Mouse (Mus musculus) cerebellum, postnatal 14 days (tissue): ENCODE measurements around the gene Mbd6.
"Not testable (repeated sequence)": the region's sequence is repeated elsewhere in the genome, so short reads cannot be mapped to it uniquely, and the experiment has no call there.

Source experiments
- DNase-seq, 2 experiments: peaks; one replicate each; pipeline ENCODE4 v3.0.0; 2021; ENCODE audit warnings: mixed read lengths in 2 of 2

Mbd6 gene

DNA sequence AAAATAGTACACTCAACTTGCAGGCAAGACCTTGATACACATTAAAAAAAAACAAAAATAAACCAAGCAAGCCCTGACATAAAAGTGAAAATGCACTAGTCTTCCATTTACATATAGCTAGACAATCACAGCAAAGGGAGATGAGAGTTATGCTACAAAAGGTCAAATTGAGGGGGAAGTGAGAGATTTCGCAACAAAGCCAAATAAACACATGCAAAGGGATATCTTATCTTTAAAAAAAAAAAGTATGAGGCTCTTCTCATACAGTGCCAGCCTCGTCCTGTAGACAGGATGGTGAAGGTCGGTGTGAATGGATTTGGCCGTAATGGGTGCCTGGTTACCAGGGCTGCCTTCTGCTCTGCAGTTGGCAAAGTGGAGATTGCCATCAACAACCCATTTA is 24.0 kb upstream of the Mbd6 start:
- DNase-seq = no peak

DNA sequence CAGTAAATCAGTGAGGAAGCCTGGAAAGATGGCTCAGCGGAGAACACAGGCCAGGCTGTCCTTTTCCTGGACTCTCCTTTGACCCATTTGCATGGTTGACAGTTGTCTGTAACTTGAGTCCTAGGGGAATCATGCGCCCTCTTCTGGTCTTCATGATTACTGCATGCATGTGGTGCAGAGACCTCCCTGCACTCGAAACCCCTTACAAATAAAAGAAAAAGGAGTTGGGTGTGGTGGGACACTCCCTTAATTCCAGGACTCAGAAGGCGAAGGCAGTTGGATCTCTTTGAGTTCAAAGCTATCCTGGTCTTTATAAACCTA is 23.5 kb upstream of the Mbd6 start:
- DNase-seq = peak; percentile 91

DNA sequence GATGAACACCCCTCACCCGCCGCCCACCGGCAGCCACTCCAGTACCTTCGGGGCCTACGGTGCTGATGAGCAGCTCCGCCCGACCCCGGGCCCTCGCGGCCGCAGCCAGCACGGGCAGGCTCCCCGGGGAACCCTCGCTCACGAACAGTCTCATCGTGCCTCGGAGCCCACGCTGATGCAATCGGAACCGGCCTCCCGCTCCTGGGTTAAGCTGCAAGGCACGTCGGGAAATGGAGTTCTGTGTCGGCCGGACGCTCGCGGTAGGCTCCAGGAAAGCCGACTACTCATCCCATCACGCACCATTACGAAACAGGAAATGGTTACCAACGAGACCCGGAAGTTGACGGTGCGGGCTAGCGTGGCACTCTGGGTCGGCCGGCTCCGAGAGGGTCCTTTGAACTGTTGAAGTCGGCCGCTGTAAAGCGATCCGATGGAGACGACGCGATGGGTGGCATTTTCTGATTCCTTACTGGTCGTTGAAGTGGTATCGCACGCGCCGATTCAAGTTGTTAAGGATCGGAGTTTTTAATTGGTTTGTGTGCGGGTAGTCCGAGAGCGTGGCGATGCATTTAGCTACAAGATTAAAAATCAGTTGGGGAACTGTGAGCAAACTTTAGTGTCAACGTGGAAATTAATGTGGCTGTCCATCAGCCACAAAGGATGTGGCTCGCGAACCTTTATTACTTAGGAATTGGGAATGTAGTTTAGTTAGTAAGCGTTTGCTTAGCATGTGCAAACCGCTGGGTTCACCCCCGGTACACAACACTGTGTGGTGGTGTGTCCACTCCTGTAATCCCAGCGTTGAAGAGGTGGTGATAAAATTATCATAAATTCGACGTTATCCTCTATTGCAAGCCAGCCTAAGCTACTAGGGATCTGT is 22.9 kb upstream of the Mbd6 start, which contains the start of gene Mars:
Mars (minus strand) TSS at position 311 of the 880 bp plus-strand sequence.
- DNase-seq = peak; percentile 90 to 94

DNA sequence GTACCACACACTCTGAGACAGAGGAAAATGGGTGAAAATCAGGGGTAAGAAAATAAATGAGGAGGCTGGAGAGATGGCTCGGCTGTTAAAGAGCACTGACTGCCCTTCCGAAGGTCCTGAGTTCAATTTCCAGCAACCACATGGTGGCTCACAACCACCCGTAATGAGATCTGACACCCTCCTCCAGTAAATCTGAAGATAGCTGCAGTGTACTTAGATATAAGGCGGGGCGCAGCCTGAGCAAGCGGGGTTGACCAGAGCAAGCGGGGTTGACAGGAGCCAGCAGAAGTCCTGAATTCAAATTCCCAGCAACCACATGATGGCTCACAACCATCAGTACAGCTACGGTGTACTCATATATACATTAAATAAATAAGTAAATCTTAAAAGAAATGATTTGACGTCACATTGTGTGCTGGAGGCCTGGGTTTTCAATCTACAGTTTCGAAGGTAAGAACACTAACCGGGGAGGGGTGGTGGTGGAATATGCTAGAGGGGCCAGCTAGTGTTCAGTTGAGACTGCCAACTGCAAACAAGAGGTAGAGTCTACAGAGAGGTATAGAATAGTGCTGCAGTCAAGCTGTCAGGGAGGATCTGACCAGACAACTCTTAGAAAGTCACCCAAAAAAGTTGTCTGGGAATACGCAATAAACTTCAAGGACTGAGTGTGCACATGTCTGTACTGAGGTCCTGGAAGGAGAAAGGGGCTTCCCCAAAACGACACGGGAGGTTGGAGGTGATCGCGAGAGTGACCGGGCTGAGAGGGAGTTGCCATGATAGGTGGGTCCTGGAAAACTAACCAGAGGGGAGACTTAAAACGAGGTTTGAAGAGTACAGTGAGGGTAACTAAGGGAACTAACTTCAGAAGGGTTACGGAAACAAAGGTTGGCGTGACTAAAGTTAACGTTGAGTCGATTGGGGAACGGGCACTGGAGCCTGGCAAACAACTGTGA is 22.0 kb upstream of the Mbd6 start:
- DNase-seq = peak in 1 of 2 experiments; percentile 52

DNA sequence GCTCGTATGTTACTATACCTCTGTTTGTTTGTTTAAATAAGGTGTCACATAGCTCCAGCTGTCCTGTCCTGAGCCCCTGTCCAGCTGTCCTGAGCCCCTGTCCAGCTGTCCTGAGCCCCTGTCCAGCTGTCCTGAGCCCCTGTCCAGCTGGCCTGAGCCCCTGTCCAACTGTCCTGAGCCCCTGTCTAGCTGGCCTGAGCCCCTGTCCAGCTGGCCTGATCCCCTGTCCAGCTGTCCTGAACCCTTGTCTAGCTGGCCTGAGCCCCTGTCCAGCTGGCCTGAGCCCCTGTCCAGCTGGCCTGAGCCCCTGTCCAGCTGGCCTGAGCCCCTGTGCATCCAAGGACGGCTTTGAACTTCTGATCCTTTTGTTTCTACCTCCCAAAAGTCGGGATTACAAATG is 20.3 kb upstream of the Mbd6 start:
- DNase-seq = not testable (repeated sequence)

DNA sequence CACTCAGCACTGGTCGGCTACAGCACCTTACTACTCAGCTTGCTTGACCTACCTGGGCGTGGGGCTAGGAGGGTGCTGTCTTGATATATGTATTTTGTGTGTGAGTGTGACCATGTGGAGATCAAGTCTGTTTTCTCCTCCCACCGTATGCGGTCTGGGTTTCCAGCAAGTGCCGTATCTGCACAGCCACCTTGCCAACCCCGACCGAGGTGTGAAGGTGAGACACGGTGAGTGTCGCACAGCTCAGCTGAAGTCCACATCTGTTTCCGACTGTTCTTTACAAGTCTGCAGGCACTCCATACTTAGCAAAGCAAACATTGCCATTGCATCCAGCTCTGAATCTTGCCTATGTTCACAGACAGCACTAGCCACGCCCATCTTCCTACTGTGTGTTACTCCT is 14.3 kb upstream of the Mbd6 start:
- DNase-seq = no peak

DNA sequence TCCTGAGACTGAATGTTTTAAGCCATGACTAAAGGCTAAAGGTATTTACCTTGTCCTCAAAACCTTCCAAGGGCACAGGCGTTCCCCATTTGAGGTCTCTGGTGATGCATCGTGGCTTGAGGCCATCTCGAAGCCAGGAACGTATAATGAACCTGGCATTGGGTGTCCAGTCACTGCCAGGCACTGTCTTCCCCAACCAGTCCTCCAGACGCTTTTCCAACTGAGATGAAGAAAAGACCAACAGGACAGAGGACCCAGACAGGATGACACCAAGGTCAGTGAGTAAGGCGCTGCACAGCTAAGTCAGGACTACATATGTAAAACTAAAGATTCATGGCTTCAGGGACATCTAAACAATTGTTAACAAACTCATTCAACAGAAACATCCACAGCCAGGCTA is 11.5 kb upstream of the Mbd6 start:
- no peak for DNase-seq

DNA sequence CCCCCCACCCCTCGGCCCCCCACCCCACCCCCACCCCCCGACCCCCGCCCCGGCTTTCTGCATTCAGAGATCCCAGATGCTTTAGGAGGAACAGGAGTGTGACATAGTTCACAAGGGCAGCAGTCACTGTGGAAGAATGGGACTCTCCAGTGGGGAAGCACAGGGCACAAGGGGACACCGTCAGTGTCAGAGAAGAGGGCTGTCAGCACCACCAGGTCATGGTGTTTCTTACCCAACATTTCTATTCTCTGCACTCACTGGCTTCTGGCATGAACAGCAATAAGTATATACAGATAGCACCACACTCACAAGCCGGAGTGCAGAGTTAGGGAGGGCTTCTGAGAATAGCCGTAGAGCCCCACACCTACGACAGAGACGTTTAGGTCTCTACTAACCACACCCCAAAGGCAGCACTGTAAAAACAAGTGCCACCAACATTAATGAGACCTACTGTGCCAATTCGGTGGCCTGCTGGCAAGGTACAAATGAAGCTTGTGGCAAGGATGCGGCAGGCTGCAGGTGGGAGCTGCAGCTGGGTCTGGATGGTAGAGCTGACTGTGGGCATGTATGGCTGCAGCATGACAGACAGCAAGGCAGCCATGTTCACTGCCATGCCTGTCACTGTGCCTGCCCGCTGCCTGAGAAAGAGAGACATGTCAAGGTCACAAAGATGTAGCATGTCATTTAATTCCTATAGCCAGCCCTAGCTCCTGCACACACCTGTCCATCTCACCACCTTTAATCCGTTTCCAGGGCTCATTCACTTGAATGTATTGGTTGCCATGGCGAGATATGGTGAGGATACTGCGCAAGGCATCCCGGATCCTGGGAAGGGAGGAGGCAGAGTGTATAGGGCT is 8.4 kb upstream of the Mbd6 start:
- DNase-seq = no peak

DNA sequence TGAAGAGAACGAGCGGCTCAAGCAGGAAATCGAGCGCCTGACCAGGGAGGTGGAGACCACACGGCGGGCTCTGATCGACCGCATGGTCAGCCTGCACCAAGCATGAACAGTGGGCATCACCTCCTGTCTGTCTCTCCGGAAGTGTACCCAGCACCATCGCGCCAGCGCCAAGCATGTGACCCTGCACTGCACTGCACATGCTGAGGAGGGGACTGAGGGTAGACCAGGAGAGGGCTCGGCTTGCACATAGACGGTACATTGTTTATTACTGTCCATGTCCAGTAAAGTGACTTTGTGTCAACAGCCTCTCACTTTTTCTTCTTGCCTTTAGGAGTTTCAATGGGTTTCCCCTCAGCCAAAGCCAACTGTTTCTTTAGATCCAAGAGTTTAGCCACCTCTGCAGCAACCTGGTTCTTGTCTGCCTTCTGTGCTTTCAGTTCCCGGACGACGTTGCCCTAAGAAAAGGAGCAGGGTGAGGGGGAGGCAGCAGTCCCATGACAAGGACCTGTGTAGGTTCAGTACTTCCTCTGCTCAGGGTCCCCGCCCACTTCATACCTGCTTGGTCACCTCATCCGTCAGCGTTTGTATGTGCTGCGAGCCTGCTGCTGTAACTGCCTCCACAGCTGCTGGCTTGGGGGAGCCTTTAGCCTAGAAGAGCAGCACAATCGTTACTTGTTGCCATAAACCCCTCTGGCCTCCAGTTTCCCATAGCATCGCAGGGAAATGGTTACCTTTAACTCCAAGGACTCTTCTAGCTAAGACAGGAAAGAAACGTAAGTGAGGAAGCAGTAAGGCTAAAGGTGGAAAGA is 7.4 kb upstream of the Mbd6 start:
- no peak for DNase-seq

DNA sequence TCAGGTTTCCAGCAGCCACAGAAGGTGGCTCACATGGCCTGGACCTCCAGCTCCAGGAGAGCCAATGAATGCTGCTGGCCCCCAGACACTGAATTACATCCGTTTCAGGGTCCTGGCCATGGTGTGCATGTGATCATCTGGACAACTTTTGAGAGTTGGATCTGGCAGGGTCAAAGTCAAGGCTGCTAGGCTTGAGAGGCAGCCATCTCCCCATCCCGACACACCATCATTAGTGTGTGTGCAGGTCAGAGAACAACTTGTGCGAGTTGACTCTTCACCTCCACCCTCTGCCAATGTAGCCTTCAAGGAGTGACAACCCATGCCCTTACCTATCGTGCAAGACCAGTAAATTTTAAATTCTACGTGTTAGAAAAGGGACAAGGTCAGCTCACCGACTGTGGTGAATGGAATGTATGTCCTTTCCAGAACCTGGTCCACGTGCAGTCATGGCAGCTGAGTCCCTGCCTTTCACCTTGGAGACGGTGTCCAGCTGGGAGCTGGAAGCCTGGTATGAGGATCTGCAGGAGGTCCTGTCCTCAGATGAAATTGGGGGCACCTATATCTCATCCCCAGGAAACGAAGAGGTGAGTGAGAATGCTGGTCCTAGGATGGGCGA is 6.2 kb upstream of the Mbd6 start:
- DNase-seq = no peak

DNA sequence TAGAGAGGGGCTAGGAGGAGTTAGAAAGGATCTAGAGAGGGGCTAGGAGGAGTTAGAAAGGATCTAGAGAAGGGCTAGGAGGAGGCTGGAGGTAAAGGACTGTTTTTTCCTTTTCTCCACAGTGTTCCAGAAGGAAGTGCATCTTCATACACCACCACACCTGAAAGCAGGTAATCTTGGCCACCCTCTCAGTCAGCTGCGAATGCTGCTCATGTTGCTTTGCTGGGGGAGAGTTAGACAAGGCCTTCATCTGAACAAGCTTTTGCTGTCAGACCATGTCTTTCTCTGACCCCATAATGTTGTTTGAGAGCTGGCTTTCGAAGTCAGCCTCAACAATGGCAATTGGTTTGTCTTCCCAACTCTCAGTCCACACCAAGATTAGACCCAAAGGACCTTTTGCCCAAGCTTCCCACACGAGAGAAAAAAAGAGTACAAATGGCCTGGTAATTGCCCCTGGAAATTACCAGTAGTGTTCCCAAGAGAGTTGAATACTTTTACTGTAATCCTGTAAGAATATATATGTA is 4.8 kb upstream of the Mbd6 start:
- DNase-seq = no peak

DNA sequence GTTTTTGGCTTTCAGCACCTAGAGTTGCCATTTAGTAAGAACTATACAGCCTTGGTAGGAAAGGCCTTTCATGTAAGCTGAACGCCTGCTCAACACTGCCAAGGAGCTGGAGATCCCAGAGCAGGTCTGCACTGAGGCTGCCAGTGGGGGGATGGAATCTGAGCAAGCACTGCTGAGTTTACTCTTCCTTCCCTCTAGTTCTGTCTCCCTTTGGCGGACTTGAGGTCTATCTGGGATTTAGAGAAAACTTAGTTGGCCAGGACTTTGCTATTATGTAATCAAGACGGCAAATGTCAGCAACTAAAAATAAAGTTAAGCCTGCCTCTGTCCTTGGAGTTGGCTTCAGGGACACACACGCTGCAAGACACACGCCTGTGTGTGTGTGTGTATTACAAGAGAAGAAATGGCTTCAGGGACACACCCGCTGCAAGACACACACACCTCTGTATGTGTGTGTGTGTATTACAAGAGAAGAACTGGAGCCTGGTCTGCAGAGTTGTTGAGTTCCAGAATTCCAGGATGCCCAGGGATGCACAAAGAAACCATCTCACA is 4.2 kb upstream of the Mbd6 start:
- no peak for DNase-seq

DNA sequence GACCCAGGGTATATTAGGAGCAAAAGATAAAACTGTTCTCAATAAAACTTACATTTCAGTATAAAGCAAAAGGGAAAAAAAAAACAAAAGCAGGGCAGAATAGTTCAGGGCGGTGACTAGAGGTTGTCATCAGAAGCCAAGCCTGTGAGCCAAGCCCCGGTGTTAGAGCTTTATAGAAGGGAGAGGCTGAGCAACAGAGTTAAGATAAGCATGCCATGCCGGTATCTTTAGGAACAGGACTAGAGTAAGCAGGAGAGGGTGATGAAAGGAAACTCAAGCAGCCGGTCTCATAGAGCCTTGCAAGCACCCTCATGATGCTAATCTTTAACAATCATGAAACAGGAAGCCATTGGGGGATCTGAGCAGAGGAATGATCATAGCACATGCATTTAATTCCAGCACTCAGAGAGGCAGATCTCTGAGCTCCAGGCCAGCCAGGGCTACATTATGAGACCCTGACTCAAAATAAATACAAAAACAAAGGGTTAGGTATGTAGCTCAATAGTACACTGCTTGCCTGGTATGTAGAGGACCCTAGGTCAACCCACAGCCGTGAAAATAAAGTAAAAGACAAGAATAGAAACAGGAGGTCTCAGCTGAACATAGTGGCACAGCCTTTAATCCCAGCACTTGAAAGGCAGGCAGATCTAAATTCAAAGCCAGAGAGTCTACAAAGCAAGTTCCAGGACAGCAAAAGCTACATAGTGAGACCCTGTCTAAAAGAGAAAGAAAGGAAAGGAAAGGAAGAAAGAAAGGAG is 3.2 kb upstream of the Mbd6 start:
- DNase-seq = no peak

DNA sequence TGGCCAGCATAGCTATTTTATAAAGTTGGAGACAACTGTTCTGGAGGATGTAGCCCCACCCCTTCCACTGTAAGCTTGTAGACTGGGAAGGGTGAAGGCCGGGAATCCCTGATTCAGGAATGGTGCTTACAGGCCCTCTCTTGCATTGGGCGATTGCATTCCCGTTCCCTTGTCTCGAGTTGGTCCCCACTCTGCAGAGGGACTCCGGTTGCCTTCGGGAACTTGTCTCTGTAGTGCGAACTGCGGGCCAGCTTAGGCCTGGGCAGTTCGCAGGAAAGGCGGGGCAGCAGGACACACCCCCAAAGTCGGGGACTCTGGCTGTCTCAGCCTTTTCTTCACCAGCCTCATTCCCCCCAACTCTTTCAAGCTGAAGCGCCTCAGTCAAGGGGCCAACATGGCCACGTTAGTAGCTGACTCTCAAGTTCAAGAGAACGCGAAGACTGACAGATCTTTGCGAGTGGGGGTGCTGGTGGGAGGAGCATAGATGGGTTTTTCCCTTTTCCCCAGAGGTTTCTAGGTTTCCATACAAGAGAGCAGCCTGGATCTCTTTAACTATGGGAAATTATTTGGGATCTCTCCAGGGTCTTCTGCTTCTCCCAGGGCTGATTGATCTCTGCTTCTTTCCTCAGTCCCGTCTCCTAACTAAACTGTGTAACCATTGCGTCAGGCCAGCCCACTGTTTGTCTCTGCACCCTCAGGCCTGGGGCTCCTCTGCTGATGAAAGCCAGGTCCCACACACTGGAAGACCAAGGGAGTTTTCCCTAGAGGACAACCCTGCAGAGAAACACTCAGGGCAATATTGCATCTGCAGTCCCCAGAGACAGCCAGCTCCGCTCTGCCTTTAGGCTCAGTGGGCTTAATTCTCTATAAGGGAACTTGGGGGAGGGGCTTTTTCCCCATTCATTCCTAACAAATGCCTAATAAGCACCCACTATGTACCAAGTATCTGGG is 2.4 kb upstream of the Mbd6 start:
- DNase-seq = peak in 1 of 2 experiments; percentile 59

DNA sequence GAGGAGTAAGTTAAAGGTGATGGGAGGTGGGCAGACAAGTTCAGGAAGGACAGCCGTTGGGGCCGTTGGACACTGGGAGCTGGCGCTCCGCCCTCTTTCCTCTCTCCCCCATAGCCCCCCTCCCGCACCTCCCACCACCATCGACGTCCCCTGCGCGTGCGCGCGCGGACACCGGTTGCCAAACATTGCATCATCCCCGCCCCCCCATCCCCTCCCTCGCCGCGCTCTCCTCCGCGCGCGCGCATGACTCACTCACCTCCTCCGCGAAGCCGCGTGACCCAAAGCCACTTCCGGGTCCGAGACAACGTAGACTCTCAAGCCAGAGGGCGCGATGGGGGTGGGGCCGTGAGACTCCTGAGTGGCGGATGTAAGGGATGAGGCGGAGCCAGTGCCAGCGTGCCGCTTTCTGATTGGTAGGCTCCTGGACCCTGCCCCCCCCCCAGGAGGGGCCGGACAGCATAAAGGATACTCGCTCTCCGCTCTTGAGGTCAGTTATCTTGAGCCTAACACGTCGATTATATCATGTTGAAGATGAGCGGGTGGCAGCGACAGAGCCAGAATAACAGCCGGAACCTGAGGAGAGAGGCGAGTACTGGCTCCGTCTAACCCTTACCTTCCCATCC is 1.6 kb upstream of the Mbd6 start:
- DNase-seq = peak; percentile 100

DNA sequence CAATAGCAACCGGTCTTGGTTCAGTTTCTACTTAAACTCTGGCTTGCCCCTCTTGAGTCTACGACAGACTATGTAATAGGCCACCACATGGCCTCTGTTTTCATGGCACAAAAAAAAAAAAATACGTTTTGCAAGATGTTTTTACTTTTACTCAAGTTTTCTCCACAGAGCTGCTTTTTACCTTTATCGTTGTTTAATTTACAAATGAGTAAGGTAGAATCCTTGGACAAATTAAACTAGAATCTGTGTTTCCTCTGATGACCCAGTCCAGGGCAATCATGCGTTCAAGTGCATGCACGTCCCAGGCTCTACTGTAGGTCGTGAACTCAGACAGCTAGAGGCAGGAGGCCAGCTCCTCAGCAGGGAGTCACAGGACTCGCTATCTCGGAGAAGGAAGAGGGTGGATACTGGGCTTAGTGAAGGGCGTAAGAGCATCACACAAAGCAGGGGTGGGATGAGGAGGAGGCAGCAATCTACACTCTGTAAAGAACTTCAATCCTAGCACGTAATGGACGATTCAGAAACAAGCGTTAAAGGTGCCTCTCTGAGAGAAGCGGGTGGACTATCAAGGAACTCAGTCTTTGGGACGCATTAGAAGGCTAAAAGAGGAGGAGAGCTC is 864 bp upstream of the Mbd6 start:
- peak; percentile 92 to 97 for DNase-seq

DNA sequence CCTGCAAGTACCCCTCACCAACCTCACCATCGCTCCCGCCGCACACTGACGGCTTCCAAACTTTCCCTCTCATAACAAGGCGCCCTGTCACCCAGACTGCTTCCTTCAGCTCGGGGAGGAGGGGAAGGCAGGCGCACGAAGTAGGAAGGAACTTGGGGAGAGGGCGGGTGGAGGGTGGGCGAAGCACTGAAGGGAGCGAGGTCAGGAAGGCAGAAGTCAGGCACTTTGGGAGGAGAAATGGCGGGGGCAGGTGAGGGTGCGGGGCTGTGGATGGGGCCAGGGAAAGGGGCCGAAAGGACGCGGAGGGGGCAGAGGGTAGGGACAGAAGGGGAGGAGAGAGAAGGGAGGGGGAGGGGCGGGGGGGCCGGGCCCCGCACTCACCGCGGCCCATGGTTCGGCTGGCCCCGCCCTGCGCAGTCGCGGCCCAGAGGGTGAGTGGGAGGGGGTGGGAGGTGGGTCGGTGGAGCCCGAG is 454 bp downstream of the Mbd6 start:
- peak in 1 of 2 experiments; percentile 69 for DNase-seq

DNA sequence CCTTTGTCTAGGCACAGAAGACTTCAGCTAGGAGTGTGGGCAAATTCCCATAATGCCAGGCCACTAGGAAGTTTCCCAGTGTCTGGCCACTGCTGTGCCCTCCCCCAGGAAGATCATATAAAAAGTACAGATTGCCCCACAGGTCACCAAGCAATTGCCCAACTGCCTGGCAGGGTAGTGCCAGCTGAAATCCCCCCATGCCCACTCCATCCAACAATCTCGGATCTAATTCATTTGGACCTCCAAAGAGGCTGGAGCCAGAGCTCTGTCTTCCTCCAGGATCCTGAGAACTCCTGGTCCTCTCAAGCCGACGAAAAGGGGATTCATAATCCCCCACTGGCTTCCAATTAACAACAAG is 903 bp downstream of the Mbd6 start:
- DNase-seq = peak in 1 of 2 experiments; percentile 37
